Mouse (Mus musculus) liver, postnatal 0 days (tissue): Measurements from ENCODE around the gene Repin1.

Experiments used
- CTCF ChIP-seq: sonication (generic); IDR thresholded peaks from 2 replicates; pipeline ENCODE4 v1.5.1; 2016; ENCODE audit warnings: antibody characterized with exemption, low read depth
- EP300 ChIP-seq: IDR thresholded peaks from 2 replicates; pipeline ENCODE4 v1.6.1; 2016; ENCODE audit warnings: antibody characterized with exemption, low read depth, mild to moderate bottlenecking

- TF ChIP-seq CTCF (no peak), EP300 (no peak)
Observed at GRCm38 (mm10) chr6:48548314-48548713, 45.4 kb upstream of the Repin1 start.
